Mouse (Mus musculus): Measurements from ENCODE around the gene Fam185a. TPM values are rescaled to one million over a fixed set of nuclear protein-coding genes. Genes with fewer than 3 reads are reported as not detected.

The Fam185a gene
- polyA plus RNA-seq, 1 experiment, result 8.3 TPM

DNA sequence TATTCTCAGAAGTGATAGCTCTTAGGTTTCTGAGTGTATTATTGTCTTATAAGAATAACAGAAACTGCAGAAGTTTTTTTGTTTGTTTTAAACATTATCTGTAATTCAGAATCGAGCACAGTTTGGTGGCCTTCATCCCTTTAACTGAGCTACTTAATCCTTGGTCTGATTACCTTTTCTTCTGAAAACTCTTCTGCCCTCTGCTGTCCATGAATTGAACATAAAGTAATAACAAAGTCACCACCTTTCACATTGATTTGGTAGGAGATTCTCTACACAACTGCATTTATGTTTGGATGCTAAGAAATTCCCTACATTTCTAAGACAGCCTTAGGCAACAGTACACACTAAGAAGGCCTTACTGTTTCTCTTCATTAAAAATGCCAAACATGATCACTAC is 4.1 kb upstream of the Fam185a start:
- DNase-seq (ENCODE audit: extremely low spot score in 1 of 2, low spot score in 1 of 2), result peak in 1 of 2 experiments; percentile 63

DNA sequence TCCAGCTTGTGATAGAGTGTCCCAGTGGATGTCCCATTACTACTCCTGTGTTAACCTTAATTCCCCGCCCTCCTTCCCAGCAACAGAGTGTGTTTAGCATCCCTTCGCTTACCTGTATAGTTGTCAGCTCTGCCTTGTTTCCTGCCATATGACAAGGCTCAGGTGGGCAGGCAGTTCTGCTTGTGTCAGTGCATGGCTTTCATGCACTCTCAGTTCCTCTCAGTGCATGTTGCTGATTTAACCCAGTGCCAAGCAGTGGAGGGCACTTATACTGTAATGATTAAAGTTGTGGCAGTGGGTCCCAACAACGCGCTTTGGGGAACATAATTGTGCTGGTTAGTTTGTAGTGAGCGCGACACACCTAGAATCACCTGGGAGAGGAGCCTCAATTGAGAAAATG is 1.9 kb downstream of the Fam185a start:
- no peak for DNase-seq (ENCODE audit: extremely low spot score in 1 of 2, low spot score in 1 of 2)

DNA sequence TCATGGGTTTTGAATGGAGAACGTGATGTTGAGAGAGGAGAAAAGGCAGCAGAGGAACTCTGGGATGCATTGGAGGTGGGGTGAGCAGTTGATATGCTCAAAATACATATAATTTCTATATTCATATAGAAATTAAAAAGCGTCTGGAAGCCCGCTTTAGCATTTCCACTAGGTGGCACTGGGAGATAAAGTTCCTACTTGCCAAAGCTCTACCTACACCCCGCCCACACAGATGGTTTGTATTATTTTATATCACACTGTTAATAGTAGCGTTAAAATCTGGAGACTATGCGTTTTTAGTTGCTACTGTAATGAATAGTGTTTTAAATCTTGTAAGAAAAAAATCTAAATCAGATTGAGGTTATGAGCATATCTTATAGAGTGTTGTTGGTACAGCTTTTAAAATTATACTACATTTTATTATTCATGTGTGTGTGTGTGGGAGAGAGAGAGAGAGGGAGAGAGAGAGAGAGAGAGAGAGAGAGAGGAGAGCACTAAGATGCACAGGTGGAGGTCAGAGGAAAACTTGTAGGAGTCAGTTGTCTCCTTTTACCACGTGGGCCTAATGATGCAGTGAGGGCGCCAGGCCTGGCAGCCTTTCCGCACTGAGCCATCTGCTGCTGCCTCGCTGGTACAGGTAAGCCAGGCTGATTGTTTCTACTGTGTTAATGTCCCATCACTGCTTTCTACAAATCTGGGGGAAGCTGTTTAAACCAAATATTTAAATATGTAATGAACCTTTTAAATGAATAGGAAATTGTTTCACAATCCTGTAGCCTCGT is 9.6 kb downstream of the Fam185a start:
- DNase-seq (ENCODE audit: extremely low spot score in 1 of 2, low spot score in 1 of 2), result peak; percentile 23 to 74

DNA sequence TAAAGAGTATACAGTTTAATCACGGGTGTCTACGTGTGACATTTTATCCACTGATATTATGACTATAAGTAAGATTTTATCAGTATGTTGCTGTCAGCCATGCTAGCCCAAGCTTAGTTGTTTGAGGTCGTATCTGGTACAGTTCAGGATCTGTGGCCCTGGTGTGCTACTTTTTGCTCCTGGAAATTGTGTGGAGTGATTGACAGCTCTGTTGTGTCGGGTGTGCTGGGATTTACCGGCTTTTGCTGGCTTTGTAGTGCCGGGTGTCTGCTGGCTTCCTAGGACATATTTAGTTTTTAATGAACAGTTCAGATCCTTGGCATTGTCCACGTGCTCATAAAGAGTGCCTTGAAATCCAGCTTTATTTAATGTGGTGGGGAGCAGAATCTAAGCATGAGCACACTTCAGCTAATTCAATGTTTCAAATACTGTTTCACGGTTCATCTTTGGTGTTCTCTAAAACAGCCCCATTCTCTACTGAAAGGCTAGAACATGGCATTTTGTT is 11.8 kb downstream of the Fam185a start:
- DNase-seq (ENCODE audit: extremely low spot score in 1 of 2, low spot score in 1 of 2), result no peak

DNA sequence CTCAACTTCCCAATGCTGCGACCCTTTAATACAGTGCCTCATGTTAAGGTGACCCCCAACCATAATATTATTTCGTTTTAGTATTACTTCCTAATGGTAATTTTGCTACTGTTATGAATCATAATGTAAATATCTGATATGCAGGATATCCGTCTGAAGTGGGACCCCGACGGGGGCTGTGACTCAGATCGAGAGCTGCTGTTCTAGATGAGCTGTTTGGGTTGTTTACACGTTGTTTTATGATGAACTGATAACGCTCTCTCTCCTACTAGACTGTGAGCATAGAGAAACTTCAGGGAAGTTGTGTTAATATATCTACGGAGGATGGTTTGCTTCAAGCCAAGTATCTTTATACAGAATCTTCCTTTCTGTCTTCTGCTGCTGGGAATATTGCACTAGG is 13.7 kb downstream of the Fam185a start:
- no peak for DNase-seq (ENCODE audit: extremely low spot score in 1 of 2, low spot score in 1 of 2)

DNA sequence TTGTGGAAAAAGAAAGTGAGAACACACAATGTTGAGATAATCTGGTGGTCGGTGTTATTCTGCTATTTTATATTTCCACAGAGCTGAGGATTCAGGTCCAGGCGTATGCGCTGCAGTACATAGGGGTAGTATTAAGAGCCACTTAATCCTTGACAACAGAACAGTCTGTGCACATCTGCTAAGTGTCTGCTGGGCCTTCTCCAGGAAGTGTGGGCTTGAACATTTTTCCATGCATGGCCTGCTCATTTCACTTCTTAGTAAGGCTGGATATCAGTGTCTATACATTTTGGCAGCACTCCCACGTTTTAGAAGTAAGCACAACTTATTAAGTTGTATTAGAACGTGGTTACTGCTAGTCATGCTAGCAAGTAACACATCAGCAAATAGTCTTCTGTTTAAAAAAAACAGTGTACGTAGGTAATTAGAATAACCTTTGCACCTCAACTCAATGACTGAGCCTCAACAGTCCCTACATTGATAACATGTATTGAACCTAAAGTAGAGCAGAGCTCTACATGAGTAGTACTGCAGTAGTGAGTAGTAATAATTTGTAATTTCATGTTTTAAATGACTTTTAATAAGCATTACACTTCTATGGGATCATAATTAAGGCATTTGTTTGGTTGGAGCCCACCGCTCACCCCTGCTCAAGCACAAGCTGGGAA is 14.8 kb downstream of the Fam185a start:
- no peak for DNase-seq (ENCODE audit: extremely low spot score in 1 of 2, low spot score in 1 of 2)

DNA sequence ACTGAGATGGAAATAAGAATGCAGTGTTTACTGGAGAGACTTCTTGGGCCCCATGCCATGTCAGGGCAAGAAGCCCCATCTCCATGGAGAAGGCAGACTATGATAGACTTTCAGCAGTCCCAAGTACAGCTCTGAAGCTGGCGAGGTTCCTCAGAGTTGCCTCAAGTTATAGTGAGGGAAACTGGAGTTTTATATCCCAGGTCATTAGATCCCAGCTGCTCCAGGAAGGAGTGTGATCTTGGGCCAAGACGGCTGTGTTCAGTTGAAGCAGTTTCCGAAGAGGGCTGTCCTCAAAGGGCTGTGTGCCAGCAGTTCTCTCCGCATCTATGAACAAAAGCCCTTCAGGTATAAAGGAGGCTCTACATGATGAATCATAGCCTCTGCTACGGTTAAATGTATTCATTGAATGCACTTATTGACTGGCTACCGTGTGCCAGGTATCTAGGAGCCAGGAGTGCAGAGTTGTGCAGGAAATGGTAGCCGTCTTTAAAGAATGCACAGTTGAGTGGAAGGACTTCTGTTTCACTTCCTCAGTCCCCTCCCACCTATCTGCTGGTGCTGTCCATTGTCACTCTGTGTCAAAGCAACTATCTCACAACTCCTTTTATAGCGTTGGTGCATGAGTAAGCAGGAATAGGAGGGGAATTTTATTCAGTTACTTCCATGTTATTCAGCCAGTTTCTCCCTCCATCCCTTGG is 16.2 kb downstream of the Fam185a start:
- DNase-seq (ENCODE audit: extremely low spot score in 1 of 2, low spot score in 1 of 2), result peak in 1 of 2 experiments; percentile 27

DNA sequence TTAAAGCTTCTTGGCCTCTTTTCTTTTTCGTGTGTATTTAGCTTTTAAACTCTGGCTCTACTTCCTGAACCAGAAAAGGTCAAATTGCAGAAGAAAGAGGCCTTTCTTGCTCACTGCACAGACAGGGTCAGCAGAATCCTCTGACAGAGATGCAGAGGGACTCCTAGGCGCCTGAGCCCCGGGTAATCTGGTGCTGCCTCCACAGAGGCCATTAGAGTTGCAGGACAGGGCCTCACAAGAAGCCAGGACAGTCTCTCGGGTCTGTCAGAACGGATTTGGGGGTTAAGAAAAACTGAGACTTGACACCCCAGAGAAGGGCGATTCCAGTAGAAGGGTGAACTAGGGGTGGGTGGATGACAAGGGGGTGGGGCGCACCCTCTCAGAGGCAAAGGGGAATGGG is 42.6 kb downstream of the Fam185a start:
- no peak for DNase-seq (ENCODE audit: extremely low spot score in 1 of 2, low spot score in 1 of 2)

DNA sequence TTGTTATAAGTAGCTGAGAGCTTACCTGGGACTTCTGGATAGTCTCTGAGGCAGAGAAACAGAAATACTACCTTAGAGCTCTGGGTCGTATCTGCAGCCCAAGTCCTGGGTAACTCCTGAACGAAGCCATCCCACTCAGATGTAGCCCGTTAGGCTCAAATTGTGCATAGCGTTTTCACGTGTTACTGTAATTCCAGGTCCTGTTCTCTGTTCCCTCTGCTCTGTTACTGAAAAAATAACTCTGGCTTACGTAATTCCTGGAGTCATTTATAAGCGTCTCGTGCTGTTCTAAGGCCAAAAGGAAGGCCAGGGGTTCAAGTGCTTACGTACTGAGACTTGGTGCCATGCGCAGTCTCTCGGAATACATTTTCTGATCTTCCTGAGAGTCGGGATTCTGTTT is 43.3 kb downstream of the Fam185a start:
- DNase-seq (ENCODE audit: extremely low spot score in 1 of 2, low spot score in 1 of 2), result no peak

DNA sequence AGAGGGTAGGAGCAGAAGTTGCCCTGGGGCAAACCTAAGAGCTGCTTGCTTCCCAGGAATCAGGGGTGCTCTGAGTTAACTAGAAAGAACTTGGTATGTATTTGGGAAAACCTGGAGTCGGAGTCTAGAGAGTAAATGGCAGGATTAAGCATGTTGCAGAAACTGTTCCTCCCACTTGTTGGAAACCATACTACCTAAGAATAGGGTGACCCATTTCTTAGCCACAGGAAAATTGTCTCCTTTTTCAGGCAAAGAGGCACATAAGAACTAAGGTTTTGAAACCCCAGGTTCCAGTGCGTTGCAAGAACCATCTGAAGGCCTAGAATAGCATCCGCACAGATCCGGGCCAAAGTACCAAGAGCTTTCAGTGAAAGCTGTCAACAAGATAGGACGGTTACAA is 53.7 kb downstream of the Fam185a start:
- DNase-seq (ENCODE audit: extremely low spot score in 1 of 2, low spot score in 1 of 2), result no peak

DNA sequence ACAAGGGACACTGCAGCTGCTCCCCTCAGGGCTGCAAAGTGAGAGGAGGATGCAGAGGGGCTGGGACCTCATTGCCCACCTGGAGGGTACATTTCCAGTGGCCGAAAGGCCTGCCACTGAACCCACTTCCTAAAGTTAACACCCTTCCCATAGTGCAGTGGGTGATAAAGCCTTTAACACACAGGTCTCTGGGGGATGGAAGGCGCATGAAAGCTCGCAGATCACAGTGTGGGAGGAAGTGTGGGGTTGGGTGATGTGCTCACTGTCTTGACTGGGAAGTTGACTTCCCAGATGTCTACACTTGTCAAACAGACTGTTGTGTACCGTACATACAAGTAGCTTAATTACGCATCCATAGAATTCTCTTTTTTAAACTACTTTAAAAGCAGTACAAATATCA is 55.0 kb downstream of the Fam185a start:
- DNase-seq (ENCODE audit: extremely low spot score in 1 of 2, low spot score in 1 of 2), result no peak

DNA sequence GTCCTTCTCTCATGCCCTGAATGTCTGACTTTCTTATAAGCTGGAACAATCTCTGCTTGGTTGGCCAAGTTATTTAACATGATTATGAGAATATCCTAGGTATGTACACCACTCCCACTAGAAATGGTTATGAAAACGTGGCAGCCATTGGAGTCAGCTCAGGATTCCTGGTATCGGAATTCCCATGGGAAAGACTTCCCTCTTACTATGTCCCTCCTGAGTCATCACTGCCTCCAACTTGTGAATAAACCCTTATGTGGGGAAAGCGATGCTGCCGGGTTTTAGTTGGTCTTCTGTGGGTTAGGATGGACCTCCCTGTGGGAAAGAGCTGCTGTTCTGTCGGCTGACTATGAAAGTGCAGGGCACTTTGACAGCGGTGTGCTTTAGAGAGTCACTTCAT is 56.8 kb downstream of the Fam185a start:
- DNase-seq (ENCODE audit: extremely low spot score in 1 of 2, low spot score in 1 of 2), result no peak

DNA sequence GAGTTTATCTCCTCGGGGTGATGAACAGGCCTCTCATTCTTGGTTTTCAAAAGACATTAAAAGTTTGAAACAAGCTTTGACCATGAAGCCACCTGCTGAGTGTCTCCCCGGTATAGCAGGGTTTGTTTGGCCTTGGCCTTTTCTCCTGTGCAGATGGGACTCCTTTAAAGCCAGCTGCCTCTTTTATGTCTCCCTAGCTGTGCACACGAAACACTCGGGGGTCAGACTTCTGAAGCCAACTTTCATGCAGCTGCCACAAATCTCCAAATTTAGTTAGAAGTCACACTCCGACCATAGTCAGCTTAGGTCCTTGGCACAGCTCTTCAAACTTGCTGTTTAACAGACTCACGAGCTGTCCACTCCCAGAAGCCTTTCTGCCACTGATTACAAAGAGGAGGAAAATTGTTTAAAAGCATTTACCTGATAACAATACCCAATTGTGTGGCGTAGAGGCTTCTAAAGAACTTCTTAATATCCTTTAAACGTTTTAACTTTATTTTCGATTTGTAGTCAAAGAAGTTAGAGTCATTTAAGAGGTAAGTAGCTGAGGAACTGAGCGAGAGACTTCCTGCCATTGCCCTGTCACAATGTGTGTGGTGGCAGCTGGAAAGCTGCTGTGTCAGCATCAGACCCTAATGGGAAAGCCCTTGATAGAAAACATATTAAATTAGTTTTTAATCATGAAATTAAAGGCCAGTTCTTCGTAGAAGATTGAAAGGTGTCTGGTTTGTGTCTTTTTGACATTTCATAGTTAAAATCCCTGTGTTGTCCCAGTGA is 57.9 kb downstream of the Fam185a start:
- no peak for DNase-seq (ENCODE audit: extremely low spot score in 1 of 2, low spot score in 1 of 2)

DNA sequence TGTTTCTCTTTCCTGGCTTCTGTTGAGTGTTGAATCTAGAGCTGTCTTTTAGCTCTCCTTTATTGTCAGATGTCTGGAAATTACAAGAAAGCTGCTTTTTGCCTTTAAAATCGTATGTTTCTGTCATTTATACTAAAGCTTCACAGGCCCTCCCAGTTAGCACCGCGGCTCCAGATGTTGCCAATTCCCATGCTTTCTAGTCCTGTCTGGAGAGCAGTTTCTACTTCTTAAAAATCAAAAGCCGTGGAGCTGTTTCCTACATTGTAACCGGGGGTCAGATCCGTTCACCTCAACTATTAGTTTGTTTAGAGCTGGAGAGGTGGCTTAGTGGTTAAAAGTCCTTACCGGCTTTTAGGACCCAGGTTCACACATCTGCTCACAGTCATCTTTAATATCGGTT is 58.5 kb downstream of the Fam185a start:
- no peak for DNase-seq (ENCODE audit: extremely low spot score in 1 of 2, low spot score in 1 of 2)

DNA sequence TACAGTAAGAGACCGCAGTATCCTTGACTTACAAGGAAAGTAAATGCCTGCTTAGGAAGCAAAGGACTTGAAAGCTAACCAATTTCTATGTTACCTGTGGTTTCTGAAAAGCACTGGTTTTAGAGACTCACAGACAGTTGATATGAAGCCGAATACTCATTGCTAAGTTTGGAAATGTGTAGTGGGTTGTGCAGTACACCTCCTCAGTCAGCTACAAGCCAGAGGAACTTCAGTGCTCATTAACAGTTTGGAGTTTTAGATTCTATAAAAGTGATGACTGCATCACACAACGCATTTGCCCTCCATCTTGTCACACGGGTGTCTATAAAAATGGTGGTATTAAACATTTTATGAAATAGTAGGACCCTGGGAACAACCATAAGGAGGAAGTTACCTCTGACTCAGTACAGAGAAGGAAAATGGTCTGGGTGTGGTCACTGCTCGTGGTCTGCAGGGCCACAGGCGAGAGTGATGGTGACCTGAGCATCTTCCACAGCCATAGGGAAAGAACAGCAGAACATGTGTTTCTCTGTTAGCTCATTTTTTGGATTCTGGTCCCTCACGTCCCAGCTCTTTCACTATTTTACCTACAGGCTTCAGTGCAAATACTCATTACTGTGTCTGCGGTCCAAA is 60.6 kb downstream of the Fam185a start:
- no peak for DNase-seq (ENCODE audit: extremely low spot score in 1 of 2, low spot score in 1 of 2)

DNA sequence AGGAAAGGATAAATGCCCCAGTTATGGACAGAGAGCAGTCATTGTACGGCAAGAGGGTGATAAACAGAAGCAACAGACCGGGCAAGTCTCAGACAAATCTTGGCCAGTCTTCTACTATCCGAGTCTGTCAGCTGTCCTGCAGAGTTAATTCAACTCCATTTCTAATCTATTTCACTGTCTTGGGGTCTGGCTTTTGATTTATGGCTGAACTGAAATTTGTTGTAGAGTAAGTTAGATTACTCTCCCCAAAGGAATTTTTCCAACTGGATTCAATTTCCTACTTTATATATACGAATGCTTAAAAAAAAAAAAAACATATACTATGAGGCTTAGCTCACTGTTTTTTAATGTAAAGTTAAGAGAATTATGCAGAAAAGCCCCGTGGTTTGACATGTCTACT is 62.0 kb downstream of the Fam185a start:
- DNase-seq (ENCODE audit: extremely low spot score in 1 of 2, low spot score in 1 of 2), result no peak

DNA sequence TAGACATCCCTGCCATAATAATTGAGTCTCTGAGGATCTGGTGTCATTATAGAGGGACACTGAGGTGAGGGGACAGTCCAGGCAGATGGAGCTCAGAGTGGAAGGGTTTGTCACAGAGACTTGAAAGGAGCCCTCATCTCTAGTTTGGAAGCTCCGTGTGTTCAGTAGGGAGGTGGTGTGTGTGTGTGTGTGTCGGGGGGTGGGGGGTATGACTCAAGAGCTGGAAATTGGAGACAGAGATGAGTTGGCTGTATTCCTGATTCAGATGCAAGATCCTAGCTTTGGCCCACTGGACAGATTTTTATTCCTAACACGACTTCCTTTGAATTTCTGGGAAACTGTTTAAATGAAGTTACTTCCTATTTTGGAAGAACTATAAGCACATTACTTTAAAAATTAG is 62.5 kb downstream of the Fam185a start:
- DNase-seq (ENCODE audit: extremely low spot score in 1 of 2, low spot score in 1 of 2), result no peak

DNA sequence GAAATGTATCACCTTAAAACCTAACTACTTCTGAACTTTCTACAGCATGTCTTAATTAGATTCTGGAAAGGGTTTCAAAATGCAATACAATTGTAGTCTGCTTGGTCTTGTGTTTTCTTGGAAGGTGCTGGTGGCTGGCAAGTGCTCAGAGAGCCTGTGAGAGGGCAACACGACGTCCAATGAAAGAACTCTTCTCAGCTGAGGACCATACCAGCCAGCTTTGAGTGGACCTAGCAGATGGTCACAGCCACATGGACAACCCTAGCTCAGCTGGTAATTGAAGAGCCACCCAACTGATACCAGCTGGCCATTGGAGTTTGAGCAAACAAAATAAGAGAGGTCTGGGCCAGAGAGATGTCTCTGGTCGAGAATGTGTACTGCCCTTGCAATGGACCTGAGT is 63.0 kb downstream of the Fam185a start:
- no peak for DNase-seq (ENCODE audit: extremely low spot score in 1 of 2, low spot score in 1 of 2)

DNA sequence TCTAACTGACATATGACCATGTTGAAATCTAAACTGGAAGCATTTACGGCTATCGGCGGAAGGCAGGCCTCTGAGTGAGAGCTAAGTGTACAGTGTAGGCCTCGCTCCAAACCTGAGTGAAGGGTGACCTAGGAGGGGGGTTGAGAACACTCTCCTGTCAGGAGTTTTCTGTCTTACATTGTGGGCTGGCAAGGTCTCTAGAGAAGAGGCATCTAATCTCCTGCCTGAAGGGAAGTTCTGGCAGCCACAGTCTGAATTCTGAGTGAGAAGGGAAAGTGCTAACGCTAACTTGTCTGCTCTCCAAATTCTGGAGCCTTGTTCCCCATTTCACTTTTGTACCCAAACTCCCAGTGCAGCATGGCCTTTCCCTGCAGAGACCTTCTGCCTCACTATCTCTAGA is 63.7 kb downstream of the Fam185a start:
- DNase-seq (ENCODE audit: extremely low spot score in 1 of 2, low spot score in 1 of 2), result peak in 1 of 2 experiments; percentile 28

DNA sequence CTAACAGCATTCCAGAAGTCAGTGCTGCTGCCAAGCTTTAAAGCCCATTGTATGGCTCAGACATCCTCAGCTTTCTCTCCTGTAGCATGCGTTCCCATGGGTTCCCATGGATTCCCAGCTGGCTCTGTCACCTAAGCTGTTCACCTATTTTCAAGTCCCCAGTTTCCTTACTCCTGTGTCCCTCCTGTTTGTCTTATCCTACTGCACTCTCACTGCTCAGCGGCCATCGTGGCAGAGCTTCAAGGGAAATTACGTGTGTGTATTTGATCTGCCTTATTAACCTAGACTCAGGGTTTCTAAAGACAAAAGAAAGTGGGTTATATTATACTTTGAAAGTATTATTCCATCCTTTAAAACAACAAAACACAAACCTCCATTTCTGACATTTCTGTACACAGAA is 64.4 kb downstream of the Fam185a start:
- no peak for DNase-seq (ENCODE audit: extremely low spot score in 1 of 2, low spot score in 1 of 2)
